Mouse (Mus musculus): Measurements from ENCODE around the gene Gm49416. TPM values are rescaled to one million over a fixed set of nuclear protein-coding genes. Genes with fewer than 3 reads are reported as not detected.
"Not testable (repeated sequence)": the region's sequence is repeated elsewhere in the genome, so short reads cannot be mapped to it uniquely, and the experiment has no call there.

The Gm49416 gene
- total RNA-seq, 2 experiments from 2014 or later, result 2.5 TPM; not detected in 1

GRCm38 (mm10) chr19:8871267-8872186 is 17.2 kb upstream of the Gm49416 start, which contains the start of gene Ubxn1:
Gene Ubxn1, plus strand, starts transcription at chr19:8871496.
- ATAC-seq (replicated peaks; ENCODE audit: low FRiP score, low TSS enrichment, poor library complexity, severe bottlenecking), result peak; percentile 97

DNA sequence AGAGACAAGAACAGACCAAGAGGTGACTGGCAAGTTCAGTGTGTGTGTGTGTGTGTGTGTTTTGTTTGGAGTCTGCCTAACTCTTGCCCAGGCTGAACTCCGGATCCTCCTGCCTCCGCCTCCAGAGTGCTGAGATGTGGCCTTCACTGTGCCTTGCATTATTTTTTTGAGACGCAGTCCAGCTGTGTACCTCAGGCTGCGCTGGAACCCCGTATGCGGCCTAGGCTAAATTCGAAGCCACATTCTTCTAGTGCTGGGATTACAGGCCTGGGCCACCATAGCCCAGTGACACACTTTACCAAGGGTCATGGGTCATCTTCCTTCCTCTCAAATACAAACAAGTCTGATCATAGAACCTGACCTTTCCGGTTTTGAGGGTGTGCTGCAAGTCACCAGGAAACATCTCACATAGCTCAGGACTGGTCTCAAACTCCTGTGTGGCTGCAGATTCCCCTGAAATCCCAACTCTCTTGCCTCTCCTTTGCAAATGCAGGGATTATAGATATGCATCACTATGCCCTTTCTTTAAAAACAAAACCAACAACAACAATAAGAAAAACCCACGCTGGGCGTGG is 16.4 kb upstream of the Gm49416 start:
- ATAC-seq (replicated peaks; ENCODE audit: low FRiP score, low TSS enrichment, poor library complexity, severe bottlenecking), result no peak

DNA sequence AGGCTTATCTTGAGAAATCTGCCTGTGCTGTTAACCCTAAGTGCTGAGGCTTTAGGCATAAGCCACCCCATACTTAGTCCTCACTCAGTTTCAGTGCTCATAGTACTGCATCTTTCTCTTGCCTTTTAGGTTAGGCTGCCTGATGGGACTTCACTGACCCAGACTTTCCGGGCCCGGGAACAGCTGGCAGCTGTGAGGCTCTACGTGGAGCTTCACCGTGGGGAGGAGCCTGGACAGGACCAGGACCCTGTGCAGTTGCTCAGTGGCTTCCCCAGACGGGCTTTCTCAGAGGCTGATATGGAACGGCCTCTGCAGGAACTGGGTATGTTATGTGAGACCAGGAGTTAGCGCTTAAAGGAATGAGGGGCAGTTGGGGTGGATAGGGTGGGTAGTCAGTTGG is 13.7 kb upstream of the Gm49416 start:
- no peak for ATAC-seq (replicated peaks; ENCODE audit: low FRiP score, low TSS enrichment, poor library complexity, severe bottlenecking)

- peak; percentile 98 for ATAC-seq (replicated peaks; ENCODE audit: low FRiP score, low TSS enrichment, poor library complexity, severe bottlenecking)
Measured at GRCm38 (mm10) chr19:8880311-8881033, 8.3 kb upstream of the Gm49416 start, which contains the start of gene Uqcc3. Gene Uqcc3, minus strand, starts transcription at chr19:8880923.

GRCm38 (mm10) chr19:8881034-8881392 is 7.7 kb upstream of the Gm49416 start:
- peak; percentile 28; the same call in 1 of the 2 replicates for ATAC-seq (replicated peaks; ENCODE audit: low FRiP score, low TSS enrichment, poor library complexity, severe bottlenecking)

DNA sequence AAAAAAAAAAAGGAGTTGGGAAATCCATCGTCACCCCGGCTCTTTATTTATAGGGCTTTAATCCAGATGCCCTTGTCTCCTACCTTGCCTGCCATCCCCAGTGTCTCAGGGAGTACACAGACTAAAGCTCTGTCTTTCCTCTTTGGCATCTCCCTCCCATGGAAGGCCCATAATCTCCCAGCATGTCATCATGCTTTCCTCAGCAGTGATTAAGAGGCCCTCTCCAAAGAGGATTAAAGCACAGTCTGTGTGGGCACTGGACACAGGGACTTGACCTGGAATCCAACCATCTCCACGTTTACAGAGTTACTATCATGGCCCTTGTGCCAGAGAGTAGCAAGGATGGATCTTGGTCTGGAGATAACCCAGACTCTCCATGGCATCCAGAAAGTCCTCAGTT is 5.1 kb upstream of the Gm49416 start, which contains the start of the genes Lbhd1 and Gm49403:
TSS of gene Lbhd1 (plus strand) at position 117 of the 400 bp plus-strand sequence.
TSS of gene Gm49403 (plus strand) at position 315 of the 400 bp plus-strand sequence.
- ATAC-seq (replicated peaks; ENCODE audit: low FRiP score, low TSS enrichment, poor library complexity, severe bottlenecking), result no peak

DNA sequence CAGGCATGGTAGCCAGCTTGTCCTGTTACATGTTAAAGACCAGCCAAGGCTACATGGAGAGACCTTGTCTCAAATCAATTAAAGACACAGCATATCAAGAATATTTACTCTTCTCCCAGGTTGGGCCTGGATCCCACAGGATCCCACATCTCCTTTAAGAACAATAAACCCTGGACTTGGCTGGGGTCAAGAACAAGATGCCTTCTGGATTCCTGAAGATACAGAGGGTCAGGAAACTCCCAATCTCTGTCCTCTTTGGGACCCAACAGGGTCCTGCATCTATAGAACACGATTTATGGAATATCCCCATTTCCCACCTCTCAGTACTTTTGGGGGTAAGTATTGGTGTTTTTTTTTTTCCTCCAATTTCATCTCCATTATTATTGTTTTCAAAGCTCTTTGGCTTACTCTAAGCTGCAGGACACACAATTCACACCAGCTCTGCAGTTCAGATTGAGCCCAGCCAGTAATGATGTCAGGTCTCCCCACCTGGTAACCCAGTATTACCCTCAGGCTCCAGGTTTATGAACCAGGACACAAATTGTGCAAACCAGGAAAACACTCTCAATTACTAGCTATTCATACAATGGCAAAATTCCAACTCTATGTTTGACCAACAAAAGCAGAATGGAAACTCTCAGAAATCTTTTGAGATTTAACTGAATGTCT is 1.7 kb upstream of the Gm49416 start:
- ATAC-seq (replicated peaks; ENCODE audit: low FRiP score, low TSS enrichment, poor library complexity, severe bottlenecking), result no peak

- peak; percentile 34 for ATAC-seq (replicated peaks; ENCODE audit: low FRiP score, low TSS enrichment, poor library complexity, severe bottlenecking)
Measured at GRCm38 (mm10) chr19:8887585-8888463, 902 bp upstream of the Gm49416 start.

GRCm38 (mm10) chr19:8892829-8893766 is 4.4 kb downstream of the Gm49416 start, which contains the start of gene Ints5:
Gene Ints5, plus strand, starts transcription at chr19:8893005.
- ATAC-seq (replicated peaks; ENCODE audit: low FRiP score, low TSS enrichment, poor library complexity, severe bottlenecking), result peak; percentile 36

- no peak for ATAC-seq (replicated peaks; ENCODE audit: low FRiP score, low TSS enrichment, poor library complexity, severe bottlenecking)
Measured at GRCm38 (mm10) chr19:8895397-8895960, 6.8 kb downstream of the Gm49416 start.

DNA sequence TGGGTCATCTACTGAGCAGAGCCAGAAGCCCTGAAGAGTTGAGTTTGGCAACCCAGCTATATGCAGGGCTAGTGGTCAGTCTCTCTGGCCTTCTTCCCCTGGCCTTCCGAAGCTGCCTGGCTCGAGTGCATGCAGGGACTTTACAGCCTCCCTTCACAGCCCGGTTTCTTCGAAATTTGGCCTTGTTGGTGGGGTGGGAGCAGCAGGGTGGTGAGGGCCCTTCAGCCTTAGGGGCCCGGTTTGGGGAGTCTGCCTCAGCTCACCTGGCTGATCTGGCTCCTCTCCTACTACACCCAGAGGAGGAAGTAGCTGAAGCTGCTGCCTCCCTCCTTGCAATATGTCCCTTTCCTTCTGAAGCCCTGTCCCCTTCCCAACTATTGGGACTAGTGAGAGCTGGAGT is 7.5 kb downstream of the Gm49416 start:
- not testable (repeated sequence) for ATAC-seq (replicated peaks; ENCODE audit: low FRiP score, low TSS enrichment, poor library complexity, severe bottlenecking)

DNA sequence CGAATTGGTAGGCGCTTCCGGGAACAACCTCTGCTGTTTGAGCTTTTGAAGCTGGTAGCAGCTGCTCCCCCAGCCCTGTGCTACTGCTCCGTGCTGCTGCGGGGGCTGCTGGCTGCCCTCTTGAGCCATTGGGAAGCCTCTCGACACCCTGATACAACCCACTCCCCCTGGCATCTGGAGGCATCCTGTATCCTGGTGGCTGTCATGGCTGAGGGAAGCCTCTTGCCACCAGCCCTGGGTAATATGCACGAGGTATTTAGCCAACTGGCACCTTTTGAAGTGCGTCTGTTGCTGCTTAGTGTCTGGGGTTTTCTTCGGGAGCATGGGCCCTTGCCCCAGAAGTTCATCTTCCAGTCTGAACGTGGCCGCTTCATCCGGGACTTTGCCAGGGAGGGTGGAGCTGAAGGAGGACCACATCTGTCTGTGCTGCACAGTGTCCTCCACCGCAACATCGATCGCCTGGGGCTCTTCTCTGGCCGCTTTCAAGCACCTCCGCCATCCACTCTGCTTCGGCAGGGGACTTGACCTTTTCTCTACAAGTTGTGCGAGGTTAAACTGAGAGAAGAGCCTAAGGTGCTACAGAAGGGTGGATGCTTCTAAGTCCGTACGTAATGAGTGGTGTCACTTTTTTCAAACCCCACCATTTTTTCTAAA is 8.6 kb downstream of the Gm49416 start:
- peak; percentile 13; the same call in 1 of the 2 replicates for ATAC-seq (replicated peaks; ENCODE audit: low FRiP score, low TSS enrichment, poor library complexity, severe bottlenecking)

GRCm38 (mm10) chr19:8897865-8898495 is 9.3 kb downstream of the Gm49416 start, which contains the start of gene Ganab:
Gene Ganab, plus strand, starts transcription at chr19:8898071.
- peak; percentile 97 for ATAC-seq (replicated peaks; ENCODE audit: low FRiP score, low TSS enrichment, poor library complexity, severe bottlenecking)

- no peak for ATAC-seq (replicated peaks; ENCODE audit: low FRiP score, low TSS enrichment, poor library complexity, severe bottlenecking)
Measured at GRCm38 (mm10) chr19:8898576-8898975, 9.8 kb downstream of the Gm49416 start.

DNA sequence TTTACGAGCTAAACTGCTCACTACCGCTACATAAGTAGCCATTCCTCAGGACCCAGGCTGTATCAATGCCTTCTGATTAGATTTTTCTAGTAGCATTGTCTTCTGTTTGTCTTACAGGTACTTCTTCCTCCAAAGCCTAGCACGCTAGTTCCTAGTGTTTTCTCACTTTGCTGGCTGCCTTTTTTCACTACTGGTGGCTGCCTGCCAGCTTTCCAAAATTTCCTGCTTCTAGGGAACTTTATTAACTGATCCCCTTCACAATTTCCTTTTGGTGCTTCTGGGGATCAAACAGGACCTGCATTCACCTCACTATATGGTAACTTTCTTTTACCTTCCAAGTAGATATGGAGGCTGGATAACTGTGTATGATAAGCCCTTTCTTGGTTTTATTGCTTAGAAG is 10.4 kb downstream of the Gm49416 start:
- no peak for ATAC-seq (replicated peaks; ENCODE audit: low FRiP score, low TSS enrichment, poor library complexity, severe bottlenecking)

DNA sequence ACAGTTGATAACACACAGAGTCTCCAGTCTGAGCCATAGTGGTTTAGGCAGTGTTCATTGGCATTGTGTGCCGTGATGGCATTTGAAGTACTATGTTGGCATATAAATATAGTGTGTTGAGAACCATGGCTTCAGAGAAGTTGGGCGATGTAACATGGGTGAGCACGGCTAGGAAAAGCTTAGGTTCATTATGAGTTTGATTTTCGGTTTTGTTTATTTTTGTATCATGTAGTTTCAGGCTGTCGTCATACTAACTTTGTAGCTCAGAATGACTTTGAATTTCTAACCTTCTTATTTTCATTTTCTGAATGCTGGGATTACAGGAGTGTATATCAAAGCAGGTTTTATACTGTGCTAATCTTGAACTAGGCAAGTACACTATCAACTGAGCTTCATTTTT is 14.7 kb downstream of the Gm49416 start:
- ATAC-seq (replicated peaks; ENCODE audit: low FRiP score, low TSS enrichment, poor library complexity, severe bottlenecking), result no peak

All from megakaryocyte-erythroid progenitor cell, adult 5-6 weeks (primary cell).